ENCODE assay signal across 9 mouse cellular contexts in the genomic region with DNA sequence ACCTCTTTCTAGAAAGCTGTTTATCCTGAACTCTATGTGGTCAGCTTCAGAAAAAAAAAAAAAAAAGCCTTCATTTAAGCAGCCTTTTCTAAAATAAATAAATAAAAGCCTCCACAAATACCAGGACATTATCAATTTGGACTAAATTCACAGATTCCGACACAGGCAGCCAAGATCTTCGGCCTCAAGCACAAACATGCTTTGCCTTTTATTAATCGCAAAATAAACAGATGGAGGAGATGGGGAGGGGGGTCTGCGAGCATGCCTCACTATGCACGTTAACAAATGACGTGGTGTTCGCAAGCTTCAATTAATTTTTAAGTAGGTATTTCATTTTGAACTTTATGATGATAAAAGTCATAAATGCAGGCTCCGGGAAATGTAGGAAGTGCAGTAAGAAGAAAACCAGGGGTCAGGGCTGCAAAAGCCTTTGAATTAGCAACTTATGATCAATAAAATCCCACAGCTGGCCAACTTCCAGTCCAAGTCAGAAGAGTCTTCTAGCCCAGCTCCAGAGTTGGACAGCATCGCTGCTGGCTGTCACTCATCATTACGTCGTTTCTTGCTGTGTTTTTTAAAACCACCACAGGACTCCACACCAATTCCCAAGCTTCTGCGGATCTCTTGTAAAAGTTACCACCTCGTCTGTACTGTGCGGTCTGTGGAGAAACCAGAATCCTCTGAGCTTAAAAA. TPM values are rescaled to one million over a fixed set of nuclear protein-coding genes. Genes with fewer than 3 reads are reported as not detected.
DNase-seq lines count a peak whose midpoint lies in the region; ATAC-seq lines count a peak whose summit lies in the region.
"Had no signal": no experiment of that assay in that cellular context is flagged by ENCODE, and none has a peak within 500 bp of the region (broad histone marks: within the 10 kb centered on the region; RNA-seq: fewer than 3 reads in every experiment).

No protein-coding gene starts in this region.

- H3K9me3 ChIP-seq in kidney, embryonic 15.5 days (replicated peaks) = no peaks in the 10 kb centered on the region
- no peaks in the 10 kb centered on the region for H3K9me3 ChIP-seq in limb, embryonic 12.5 days
- H3K9me3 ChIP-seq: G1E had no signal

- peak overlapping the region; percentile 63; the same call in 1 of the 2 replicates for H3K27ac ChIP-seq in kidney, embryonic 15.5 days
- H3K27ac ChIP-seq in limb, embryonic 12.5 days = 0 out of 2 replicates have a peak overlapping the region, but pooled peaks have one; percentile 12

- no peaks in the 10 kb centered on the region for H3K36me3 ChIP-seq in kidney, embryonic 15.5 days
- no peaks in the 10 kb centered on the region for H3K36me3 ChIP-seq in limb, embryonic 12.5 days
- H3K36me3 ChIP-seq: G1E had no signal

- no peak for ATAC-seq in kidney, embryonic 15.5 days (replicated peaks; ENCODE audit: low FRiP score)
- no peak for ATAC-seq in limb, embryonic 12.5 days (ENCODE audit: insufficient number of reproducible peaks, insufficient read depth, low FRiP score, low TSS enrichment, low read depth)

- no peak for DNase-seq in kidney, adult 8-10 months
- DNase-seq in adipocyte (ENCODE audit: low spot score) = peak; percentile 31
- DNase-seq in forelimb bud, embryonic 11.5 days (ENCODE audit: low read depth, low spot score) = peak; percentile 70
- DNase-seq in T-cell, adult 2 months (ENCODE audit: low spot score) = no peak
- no peak for DNase-seq in layer of hippocampus, postnatal 36 days
- DNase-seq: spleen, adult 18-20 months had no signal

- H3K27me3 ChIP-seq in kidney, embryonic 15.5 days = no peaks in the 10 kb centered on the region
- H3K27me3 ChIP-seq in limb, embryonic 12.5 days = no peaks in the 10 kb centered on the region

- H3K4me3 ChIP-seq in kidney, embryonic 15.5 days (replicated peaks) = no peak overlapping the region
- H3K4me3 ChIP-seq in limb, embryonic 12.5 days (replicated peaks) = no peak overlapping the region

- no peak overlapping the region for H3K9ac ChIP-seq in kidney, embryonic 15.5 days
- H3K9ac ChIP-seq in limb, embryonic 12.5 days (replicated peaks) = no peak overlapping the region

- H3K4me1 ChIP-seq in kidney, embryonic 15.5 days = peaks cover 86% of the 10 kb centered on the region
- H3K4me1 ChIP-seq in limb, embryonic 12.5 days (replicated peaks) = peaks cover 89% of the 10 kb centered on the region

- no peak overlapping the region for H3K4me2 ChIP-seq in kidney, embryonic 15.5 days
- peak overlapping the region; percentile 15 for H3K4me2 ChIP-seq in limb, embryonic 12.5 days

- 66% methylated on average over 14 of the region's 14 CpGs for WGBS in kidney, embryonic 15.5 days
- 27% methylated on average over 14 of the region's 14 CpGs for WGBS in limb, embryonic 12.5 days

RNA-seq across cellular contexts. Expression of a gene that starts 40.2 kb away (rescaled TPM):
- 30.2 and 33.1 TPM in 2 replicates for polyA plus RNA-seq in kidney, embryonic 15.5 days (2015; fragmentation: Nextera tagmentation; extraction: Ambion mirVana)
- 61.2 and 67.7 TPM in 2 replicates for polyA plus RNA-seq in limb, embryonic 12.5 days (2016; fragmentation: Nextera tagmentation; extraction: Ambion mirVana)
- total RNA-seq in layer of hippocampus, postnatal 36 days (2021) = 10 to 100 TPM in 1 of 2 experiments, 1 to 10 TPM in 1; 9.5 to 11.6 TPM

RNA-seq across cellular contexts. Expression of a gene that starts 48.0 kb away (rescaled TPM):
- 105 and 111 TPM in 2 replicates for polyA plus RNA-seq in kidney, embryonic 15.5 days (2015; fragmentation: Nextera tagmentation; extraction: Ambion mirVana)
- 127 and 149 TPM in 2 replicates for polyA plus RNA-seq in limb, embryonic 12.5 days (2016; fragmentation: Nextera tagmentation; extraction: Ambion mirVana)
- 10 to 100 TPM; 32.7 to 33.6 TPM for total RNA-seq in layer of hippocampus, postnatal 36 days (2021)

Comparison
In these comparisons a context has a peak if more than half of its experiments do, and no peak if none do; other contexts are left out.
1. DNase-seq: peak in adipocyte (single experiment) and forelimb bud, embryonic 11.5 days (single experiment); none in kidney, adult 8-10 months (0 of 2), T-cell, adult 2 months (single experiment) and layer of hippocampus, postnatal 36 days (0 of 2).